Mouse (Mus musculus) cortical plate, adult 2 months (tissue): Measurements from ENCODE around the gene Tbc1d16.

Source experiments
- CTCF ChIP-seq: fragments of 200-500 bp; IDR thresholded peaks from 2 replicates; pipeline ENCODE4 v1.5.1; 2011; ENCODE audit warnings: mild to moderate bottlenecking, control low read depth, low read length; ENCODE audit not compliant: insufficient read depth; ENCODE audit errors: extremely low read depth
- POLR2A ChIP-seq: fragments of 200-500 bp; IDR thresholded peaks from 2 replicates; pipeline ENCODE4 v1.6.1; 2011; ENCODE audit warnings: mild to moderate bottlenecking, low read length, control low read depth; ENCODE audit not compliant: insufficient read depth; ENCODE audit errors: extremely low read depth

GRCm38 (mm10) chr11:119108573-119109263, 119.6 kb downstream of the Tbc1d16 start:
- TF ChIP-seq POLR2A = no peak
- no peak for TF ChIP-seq CTCF
